Mouse (Mus musculus) thymus, adult 2 months (tissue): ENCODE data around the gene Cog1.

Source experiments
- CTCF ChIP-seq: fragments of 200-500 bp; IDR thresholded peaks from 2 replicates; pipeline ENCODE4 v1.5.1; 2012; ENCODE audit warnings: mild to moderate bottlenecking, control low read depth, low read length, moderate library complexity, borderline replicate concordance; ENCODE audit not compliant: control insufficient read depth, poor library complexity, insufficient read depth; ENCODE audit errors: extremely low read depth
- POLR2A ChIP-seq: fragments of 200-500 bp; IDR thresholded peaks from 2 replicates; pipeline ENCODE4 v1.6.1; 2012; ENCODE audit warnings: mild to moderate bottlenecking, low read length, control low read depth, moderate library complexity; ENCODE audit not compliant: control insufficient read depth, poor library complexity, insufficient read depth; ENCODE audit errors: extremely low read depth

GRCm38 (mm10) chr11:113649353-113650210 lies 613 bp downstream of the Cog1 start, which contains the start of gene Slc39a11:
- no peak for TF ChIP-seq CTCF
- no peak for TF ChIP-seq POLR2A
